Mouse (Mus musculus) liver, embryonic 14.5 days (tissue): ENCODE measurements around the gene Gak.

ENCODE experiments used
- CTCF ChIP-seq: IDR thresholded peaks from 2 replicates; pipeline ENCODE4 v1.5.1; 2016; ENCODE audit warnings: antibody characterized with exemption, low read depth, control low read depth
- EP300 ChIP-seq: IDR thresholded peaks from 2 replicates; pipeline ENCODE4 v1.6.1; 2016; ENCODE audit warnings: antibody characterized with exemption, low read depth

DNA sequence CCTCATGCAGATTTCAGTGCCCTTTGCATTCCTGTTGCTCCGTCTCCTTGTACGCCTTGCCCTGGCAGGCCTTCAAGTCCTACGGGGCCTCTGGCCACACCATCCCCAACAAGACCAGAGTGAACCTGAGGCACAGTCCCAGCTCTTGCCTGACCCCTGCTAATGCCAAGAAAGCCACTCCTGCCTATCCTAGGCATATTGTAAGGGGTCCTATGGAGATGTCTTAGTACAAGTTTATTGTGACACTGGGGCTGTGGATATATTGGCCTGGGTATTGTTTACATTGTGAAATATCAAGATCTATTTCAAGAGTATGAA lies 16.7 kb upstream of the Gak start:
- no peak for TF ChIP-seq CTCF
- TF ChIP-seq EP300 = no peak
